Mouse (Mus musculus) spleen, adult 2 months (tissue): ENCODE measurements around the gene Sdsl. TPM values are rescaled to one million over a fixed set of nuclear protein-coding genes. Genes with fewer than 3 reads are reported as not detected.

Experiments
- DNase-seq, 2 experiments: peaks; one replicate each; pipeline versions ENCODE4 v3.0.0 to v3.0.0-alpha.2; 2012 to 2021; ENCODE audit warnings: low spot score in 2 of 2, low read depth in 1 of 2
- H3K27ac ChIP-seq: fragments of 200-500 bp; 2 replicates; pipeline ENCODE4 v1.5.1; 2012; ENCODE audit warnings: low read length, inconsistent platforms; ENCODE audit not compliant: insufficient read depth
- H3K27me3 ChIP-seq: fragments of 200-500 bp; 2 replicates; pipeline ENCODE4 v1.6.1; 2012; ENCODE audit warnings: mild to moderate bottlenecking, moderate library complexity, low read length, inconsistent platforms; ENCODE audit not compliant: control insufficient read depth, insufficient read depth
- H3K36me3 ChIP-seq: fragments of 200-500 bp; 2 replicates; pipeline ENCODE4 v1.6.1; 2012; ENCODE audit warnings: mild to moderate bottlenecking, low read length, inconsistent platforms; ENCODE audit not compliant: control insufficient read depth, insufficient read depth
- H3K4me1 ChIP-seq: fragments of 200-500 bp; 2 replicates; pipeline ENCODE4 v1.6.1; 2011; ENCODE audit warnings: inconsistent platforms; ENCODE audit not compliant: control insufficient read depth, insufficient read depth, insufficient read length
- H3K4me3 ChIP-seq: fragments of 200-500 bp; 2 replicates; pipeline ENCODE4 v1.5.1; 2011; ENCODE audit warnings: mild to moderate bottlenecking, inconsistent platforms; ENCODE audit not compliant: insufficient read depth, insufficient read length; ENCODE audit errors: extremely low read depth
- CTCF ChIP-seq: fragments of 200-500 bp; IDR thresholded peaks from 2 replicates; pipeline ENCODE4 v1.5.1; 2011; ENCODE audit warnings: mild to moderate bottlenecking, inconsistent platforms; ENCODE audit not compliant: insufficient read depth, insufficient read length, insufficient replicate concordance; ENCODE audit errors: extremely low read depth
- POLR2A ChIP-seq: fragments of 200-500 bp; IDR thresholded peaks from 2 replicates; pipeline ENCODE4 v1.6.1; 2011; ENCODE audit warnings: low read depth, low read length, inconsistent platforms
- WGBS: fragments of 180-500 bp; shearing (Covaris S2); methylation state at CpG from one replicate; pipeline ENCODE4 v1.1.7; 2018; 5-methylcytosine and 5-hydroxymethylcytosine counted together
- polyA plus RNA-seq: library from polyadenylated mRNA; depleted of rRNA; stranded (reverse); fragments of >200 nt; gene quantifications from 2 replicates; pipeline ENCODE4 v1.2.3, GENCODE M21; 2012; rRNA removed

Gene Sdsl
- polyA plus RNA-seq: 4.0 and 4.6 TPM in 2 replicates

- TF ChIP-seq CTCF (no peak), POLR2A (no peak)
- Histone ChIP-seq H3K4me1 (peaks cover 2% of the 10 kb centered on the region; the same call in 1 of the 2 replicates), H3K4me3 (no peak within 1 kb of the TSS), H3K27me3 (no peaks in the 10 kb centered on the region), H3K36me3 (no peaks in the 10 kb centered on the region), H3K27ac (no peak within 1 kb of the TSS)
- 81% methylated on average over 8 of the region's 8 CpGs for WGBS
- no peak for DNase-seq
Measured at GRCm38 (mm10) chr5:120472770-120473169, at the start of gene Sdsl. TSS of gene Sdsl (minus strand) at chr5:120472810.

- no peak for TF ChIP-seq CTCF
- no peak for TF ChIP-seq POLR2A
- DNase-seq: no peak
- H3K27ac ChIP-seq: peak overlapping the region; percentile 63
Measured at GRCm38 (mm10) chr5:120517552-120517951, 44.9 kb upstream of the Sdsl start.

GRCm38 (mm10) chr5:120516221-120516984 lies 43.8 kb upstream of the Sdsl start:
- H3K27ac ChIP-seq: peak overlapping the region; percentile 63
- H3K27me3 ChIP-seq: no peaks in the 10 kb centered on the region
- peaks cover 3% of the 10 kb centered on the region; the same call in 1 of the 2 replicates for H3K36me3 ChIP-seq
- TF ChIP-seq POLR2A: no peak
- TF ChIP-seq CTCF: no peak
- H3K4me1 ChIP-seq: peaks cover 4% of the 10 kb centered on the region; the same call in 1 of the 2 replicates
- 75% methylated on average over 15 of the region's 15 CpGs for WGBS
- DNase-seq: no peak
- no peak overlapping the region for H3K4me3 ChIP-seq

More at GRCm38 (mm10) chr5:120517552-120517951, 44.9 kb upstream of the Sdsl start:
- Histone ChIP-seq H3K27me3 (no peaks in the 10 kb centered on the region), H3K36me3 (peaks cover 6% of the 10 kb centered on the region; the same call in 1 of the 2 replicates), H3K4me1 (no peaks in the 10 kb centered on the region; the same call in 1 of the 2 replicates), H3K4me3 (no peak overlapping the region)
- 65% methylated on average over 9 of the region's 9 CpGs for WGBS

GRCm38 (mm10) chr5:120515451-120515850 lies 42.8 kb upstream of the Sdsl start:
- H3K27me3 ChIP-seq: no peaks in the 10 kb centered on the region
- WGBS: 85% methylated on average over 7 of the region's 7 CpGs
- no peak overlapping the region for H3K4me3 ChIP-seq
- peaks cover 3% of the 10 kb centered on the region; the same call in 1 of the 2 replicates for H3K36me3 ChIP-seq
- no peak for TF ChIP-seq POLR2A
- TF ChIP-seq CTCF: no peak
- peak overlapping the region; percentile 39; the same call in 1 of the 2 replicates for H3K27ac ChIP-seq
- peaks cover 4% of the 10 kb centered on the region; the same call in 1 of the 2 replicates for H3K4me1 ChIP-seq
- no peak for DNase-seq

GRCm38 (mm10) chr5:120514754-120515153 lies 42.1 kb upstream of the Sdsl start:
- DNase-seq: no peak
- WGBS: 68% methylated on average over 4 of the region's 4 CpGs
- Histone ChIP-seq H3K4me1 (peaks cover 4% of the 10 kb centered on the region; the same call in 1 of the 2 replicates), H3K27me3 (no peaks in the 10 kb centered on the region), H3K4me3 (no peak overlapping the region), H3K36me3 (no peaks in the 10 kb centered on the region; the same call in 1 of the 2 replicates), H3K27ac (peak overlapping the region; percentile 46)
- TF ChIP-seq CTCF (no peak), POLR2A (no peak)

- H3K27me3 ChIP-seq: no peaks in the 10 kb centered on the region
- H3K27ac ChIP-seq: peak overlapping the region; percentile 46; the same call in 1 of the 2 replicates
- no peak overlapping the region for H3K4me3 ChIP-seq
- 84% methylated on average over 9 of the region's 9 CpGs for WGBS
- DNase-seq: no peak
- TF ChIP-seq CTCF (no peak), POLR2A (no peak)
- peaks cover 4% of the 10 kb centered on the region; the same call in 1 of the 2 replicates for H3K4me1 ChIP-seq
- no peaks in the 10 kb centered on the region; the same call in 1 of the 2 replicates for H3K36me3 ChIP-seq
Measured at GRCm38 (mm10) chr5:120514031-120514677, 41.5 kb upstream of the Sdsl start.

GRCm38 (mm10) chr5:120512911-120513555 lies 40.4 kb upstream of the Sdsl start:
- Histone ChIP-seq H3K4me1 (peaks cover 4% of the 10 kb centered on the region; the same call in 1 of the 2 replicates), H3K27me3 (no peaks in the 10 kb centered on the region), H3K27ac (no peak overlapping the region), H3K4me3 (no peak overlapping the region), H3K36me3 (no peaks in the 10 kb centered on the region; the same call in 1 of the 2 replicates)
- no peak for TF ChIP-seq CTCF
- TF ChIP-seq POLR2A: no peak
- 82% methylated on average over 15 of the region's 15 CpGs for WGBS
- DNase-seq: no peak
